Mouse (Mus musculus): ENCODE measurements at regions not wholly inside any gene's neighbourhood (a gene's known extent, or its start where the extent isn't known, plus 50 kb on each side); places are given as distances from the start of the nearest gene placed in this dataset.

DNA sequence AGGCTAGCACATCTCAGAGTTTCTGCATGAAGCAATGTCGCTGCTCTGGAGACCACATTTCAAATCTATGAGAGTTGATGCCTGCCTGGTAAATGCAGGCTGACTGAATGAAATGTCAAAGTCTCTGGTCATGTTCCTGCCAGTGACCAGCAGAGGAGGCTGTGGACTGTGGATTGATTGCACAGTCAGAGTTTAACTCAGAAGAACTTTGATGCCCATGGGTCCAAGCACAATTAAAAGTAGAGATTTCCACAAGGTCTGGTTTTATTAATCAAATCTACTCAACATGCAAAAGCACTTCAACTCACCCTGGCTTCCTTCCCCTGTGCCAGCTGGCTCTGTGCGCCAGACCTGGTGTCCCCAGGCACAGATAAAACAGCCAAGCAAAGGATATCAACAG, 81.3 kb downstream of the Hsd17b3 start:
- Histone ChIP-seq H3K4me1 (ENCODE audit: control insufficient read depth, insufficient read depth, insufficient read length, low read length) (peaks cover 2% of the 10 kb centered on the region; the same call in 1 of the 2 replicates), H3K4me3 (ENCODE audit: insufficient read depth, low read depth, low read length) (no peak overlapping the region)

GRCm38 (mm10) chr13:64002945-64003459, 86.0 kb downstream of the Hsd17b3 start:
- Histone ChIP-seq H3K4me1 (ENCODE audit: control insufficient read depth, insufficient read depth, insufficient read length, low read length) (peaks cover 2% of the 10 kb centered on the region; the same call in 1 of the 2 replicates), H3K4me3 (ENCODE audit: insufficient read depth, low read depth, low read length) (no peak overlapping the region)

More for the DNA sequence above, 81.3 kb downstream of the Hsd17b3 start:
- H3K27ac ChIP-seq (replicated peaks; ENCODE audit: low read depth, low read length), result no peak overlapping the region

GRCm38 (mm10) chr13:64000303-64000702, 88.7 kb downstream of the Hsd17b3 start:
- no peaks in the 10 kb centered on the region for H3K4me1 ChIP-seq (ENCODE audit: control insufficient read depth, insufficient read depth, insufficient read length, low read length)
- no peak overlapping the region for H3K27ac ChIP-seq (replicated peaks; ENCODE audit: low read depth, low read length)
- no peak overlapping the region for H3K4me3 ChIP-seq (ENCODE audit: insufficient read depth, low read depth, low read length)

More at GRCm38 (mm10) chr13:64002945-64003459, 86.0 kb downstream of the Hsd17b3 start:
- H3K27ac ChIP-seq (replicated peaks; ENCODE audit: low read depth, low read length), result no peak overlapping the region

DNA sequence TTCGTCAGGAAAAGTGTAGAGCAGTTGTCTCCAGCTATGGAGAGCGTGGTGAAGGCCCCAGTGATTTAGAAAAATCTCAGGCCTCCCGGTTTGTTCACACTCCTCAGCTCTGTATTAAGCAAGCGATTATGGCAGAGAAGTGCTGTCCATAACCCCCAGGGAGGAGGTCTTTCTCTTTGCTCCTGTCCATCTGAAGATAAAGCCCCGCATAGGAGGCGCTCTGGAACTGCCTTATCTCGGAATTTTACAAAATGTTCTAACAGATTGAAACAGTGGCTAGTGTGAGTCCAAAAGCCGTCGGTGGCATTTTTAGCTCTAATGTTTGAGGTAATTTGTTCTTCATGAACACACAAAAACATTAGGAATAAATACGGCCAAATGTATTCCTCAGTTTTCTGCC, 90.4 kb downstream of the Hsd17b3 start:
- Histone ChIP-seq H3K27ac (replicated peaks; ENCODE audit: low read depth, low read length) (no peak overlapping the region), H3K4me1 (ENCODE audit: control insufficient read depth, insufficient read depth, insufficient read length, low read length) (no peaks in the 10 kb centered on the region)

DNA sequence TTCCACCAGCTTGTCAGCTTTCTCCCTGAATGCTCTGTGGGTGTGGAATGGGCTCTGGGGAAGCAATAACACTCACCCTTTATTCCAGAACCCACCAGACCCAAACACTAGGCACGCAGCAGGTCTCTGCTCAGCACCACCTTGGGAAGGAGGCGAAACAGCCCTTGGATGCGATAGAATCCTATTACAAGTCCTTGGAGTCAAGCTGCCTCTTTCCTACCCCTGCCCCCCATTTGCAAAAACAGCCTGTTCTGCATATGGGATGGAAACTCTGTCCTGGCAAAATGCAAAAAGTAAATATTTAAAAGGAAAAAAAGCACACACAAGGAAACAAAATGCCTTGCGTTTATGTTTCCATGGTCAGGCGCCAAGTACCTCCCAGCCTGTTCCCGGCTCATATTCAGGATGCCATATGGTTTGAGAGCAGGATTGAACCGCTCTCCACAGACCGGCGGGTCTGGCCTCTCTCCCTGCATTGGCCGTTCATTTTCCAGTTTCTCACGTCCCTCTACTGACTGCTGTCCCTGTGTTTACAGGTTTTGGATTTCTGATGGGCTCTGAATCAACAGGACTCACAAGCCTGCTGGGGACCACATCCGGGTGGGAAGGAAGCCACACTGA, 95.1 kb downstream of the Hsd17b3 start:
- Histone ChIP-seq H3K4me3 (ENCODE audit: insufficient read depth, low read depth, low read length) (no peak overlapping the region), H3K27ac (replicated peaks; ENCODE audit: low read depth, low read length) (no peak overlapping the region), H3K4me1 (ENCODE audit: control insufficient read depth, insufficient read depth, insufficient read length, low read length) (no peaks in the 10 kb centered on the region)

More for the DNA sequence above, 90.4 kb downstream of the Hsd17b3 start:
- no peak overlapping the region for H3K4me3 ChIP-seq (ENCODE audit: insufficient read depth, low read depth, low read length)

DNA sequence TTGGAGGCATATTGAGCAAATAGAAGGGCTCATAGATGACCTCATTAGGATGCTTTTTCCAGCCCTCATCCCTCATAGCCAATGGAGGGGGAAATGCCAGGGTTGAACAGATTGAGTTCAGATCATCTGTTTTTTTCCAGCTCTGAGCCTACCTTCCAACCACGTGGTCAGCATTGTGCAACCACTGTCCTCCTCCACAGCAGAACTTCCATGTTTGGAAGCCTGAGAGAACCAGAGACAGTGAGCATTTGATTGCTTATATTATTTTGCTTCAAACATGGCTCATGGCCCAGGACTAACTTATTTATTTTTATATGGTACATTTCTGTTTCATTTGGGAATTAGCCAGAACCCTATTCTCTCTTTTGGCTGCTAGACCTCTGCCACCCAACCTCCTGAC, 96.0 kb downstream of the Hsd17b3 start:
- Histone ChIP-seq H3K27ac (replicated peaks; ENCODE audit: low read depth, low read length) (no peak overlapping the region), H3K4me3 (ENCODE audit: insufficient read depth, low read depth, low read length) (no peak overlapping the region), H3K4me1 (ENCODE audit: control insufficient read depth, insufficient read depth, insufficient read length, low read length) (peaks cover 3% of the 10 kb centered on the region; the same call in 1 of the 2 replicates)

DNA sequence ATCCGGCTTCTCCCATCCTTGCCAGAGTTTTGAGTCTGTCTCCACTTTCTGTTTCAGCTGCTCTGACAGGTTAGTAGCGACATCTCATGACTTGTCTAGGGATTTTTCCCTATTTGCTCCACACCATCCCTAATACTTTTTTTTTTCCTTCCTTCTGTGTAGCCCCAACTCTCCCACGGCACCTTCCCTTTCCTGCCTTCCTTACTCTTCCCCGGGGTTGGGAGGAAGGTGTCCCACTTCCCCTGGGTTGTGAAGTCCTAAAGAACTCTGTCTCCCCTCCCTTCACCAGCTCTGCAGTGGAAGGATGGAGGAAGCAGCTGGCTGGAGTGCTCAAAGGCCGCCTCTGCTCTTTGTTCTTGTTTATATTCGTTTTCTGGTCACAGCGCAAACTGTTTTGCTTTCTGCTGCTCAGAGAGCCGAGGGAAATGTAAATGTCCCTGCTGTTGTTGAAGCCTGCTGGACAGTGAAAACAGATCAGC, 98.5 kb downstream of the Hsd17b3 start:
- Histone ChIP-seq H3K4me1 (ENCODE audit: control insufficient read depth, insufficient read depth, insufficient read length, low read length) (peaks cover 13% of the 10 kb centered on the region; the same call in 1 of the 2 replicates), H3K4me3 (ENCODE audit: insufficient read depth, low read depth, low read length) (no peak overlapping the region), H3K27ac (replicated peaks; ENCODE audit: low read depth, low read length) (no peak overlapping the region; the same call in 1 of the 2 replicates)

DNA sequence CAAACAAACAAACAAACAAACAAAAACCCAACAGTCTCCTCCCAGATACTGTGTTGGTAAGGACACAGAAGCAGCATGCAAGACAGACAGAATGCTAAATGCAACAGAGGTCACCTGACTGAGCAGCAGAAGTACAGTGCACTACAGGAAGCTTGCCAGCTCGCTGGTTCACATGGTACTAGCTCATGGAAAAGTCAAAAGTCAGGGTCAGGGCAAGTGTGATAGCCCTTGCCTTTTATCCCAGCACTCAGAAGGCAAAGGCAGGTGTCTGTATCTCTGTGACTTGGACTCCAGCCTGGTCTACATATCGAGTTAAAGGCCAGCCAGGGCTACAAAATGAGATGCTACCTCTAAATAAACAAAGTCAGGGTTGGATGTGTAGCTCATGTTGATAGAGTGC, 99.3 kb downstream of the Hsd17b3 start:
- no peak overlapping the region for H3K4me3 ChIP-seq (ENCODE audit: insufficient read depth, low read depth, low read length)
- no peak overlapping the region for H3K27ac ChIP-seq (replicated peaks; ENCODE audit: low read depth, low read length)
- H3K4me1 ChIP-seq (ENCODE audit: control insufficient read depth, insufficient read depth, insufficient read length, low read length), result peaks cover 13% of the 10 kb centered on the region; the same call in 1 of the 2 replicates

DNA sequence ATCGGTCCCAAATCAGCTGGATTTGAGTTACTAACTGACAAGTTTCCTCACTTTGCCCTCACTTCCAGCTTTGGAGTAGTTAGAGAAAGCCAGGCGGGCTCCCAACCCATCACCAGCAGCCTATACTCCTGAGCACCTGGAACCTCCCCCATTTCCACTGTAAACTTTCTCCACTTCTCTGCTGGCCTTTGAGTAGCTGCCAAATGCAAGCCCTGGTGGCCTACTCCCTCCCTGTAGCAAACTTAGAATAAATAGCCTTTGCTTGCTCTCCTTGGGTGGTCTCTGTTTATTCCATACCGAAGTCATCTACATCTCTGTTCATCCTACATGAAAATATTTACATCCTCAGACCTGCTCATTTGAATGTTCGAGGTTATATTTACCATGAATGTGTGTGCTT, 100.8 kb downstream of the Hsd17b3 start:
- peak overlapping the region; percentile 69 for H3K27ac ChIP-seq (replicated peaks; ENCODE audit: low read depth, low read length)
- H3K4me3 ChIP-seq (ENCODE audit: insufficient read depth, low read depth, low read length), result no peak overlapping the region

GRCm38 (mm10) chr13:63986681-63987080, 102.3 kb downstream of the Hsd17b3 start:
- Histone ChIP-seq H3K27ac (replicated peaks; ENCODE audit: low read depth, low read length) (peak overlapping the region; percentile 84), H3K4me1 (ENCODE audit: control insufficient read depth, insufficient read depth, insufficient read length, low read length) (peaks cover 15% of the 10 kb centered on the region; the same call in 1 of the 2 replicates), H3K4me3 (ENCODE audit: insufficient read depth, low read depth, low read length) (no peak overlapping the region)

More for the DNA sequence above, 100.8 kb downstream of the Hsd17b3 start:
- peaks cover 15% of the 10 kb centered on the region; the same call in 1 of the 2 replicates for H3K4me1 ChIP-seq (ENCODE audit: control insufficient read depth, insufficient read depth, insufficient read length, low read length)

GRCm38 (mm10) chr13:63985590-63985989, 103.4 kb downstream of the Hsd17b3 start:
- Histone ChIP-seq H3K4me1 (ENCODE audit: control insufficient read depth, insufficient read depth, insufficient read length, low read length) (peaks cover 19% of the 10 kb centered on the region; the same call in 1 of the 2 replicates), H3K4me3 (ENCODE audit: insufficient read depth, low read depth, low read length) (no peak overlapping the region), H3K27ac (replicated peaks; ENCODE audit: low read depth, low read length) (peak overlapping the region; percentile 60)

DNA sequence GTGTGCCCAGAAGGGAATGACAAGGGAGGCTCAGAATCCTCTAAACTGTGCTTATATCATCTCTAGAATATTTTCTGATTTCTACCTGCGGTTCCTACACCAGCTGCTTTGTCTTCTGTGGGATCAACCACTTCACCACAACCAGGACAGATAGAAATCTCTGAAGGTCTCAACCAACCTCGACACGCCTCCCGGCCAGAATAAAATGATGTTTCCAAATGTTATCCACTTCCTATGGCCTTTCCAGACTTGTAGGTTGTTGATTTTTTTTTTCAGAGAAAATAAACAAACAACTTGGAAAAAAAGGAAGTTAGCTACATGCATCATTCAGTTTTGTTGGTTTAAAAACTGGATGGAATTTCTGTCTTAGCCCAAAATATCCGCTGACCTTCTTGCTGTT, 103.9 kb downstream of the Hsd17b3 start:
- H3K4me1 ChIP-seq (ENCODE audit: control insufficient read depth, insufficient read depth, insufficient read length, low read length), result peaks cover 21% of the 10 kb centered on the region; the same call in 1 of the 2 replicates
- peak overlapping the region; percentile 60 for H3K27ac ChIP-seq (replicated peaks; ENCODE audit: low read depth, low read length)
- H3K4me3 ChIP-seq (ENCODE audit: insufficient read depth, low read depth, low read length), result no peak overlapping the region

GRCm38 (mm10) chr13:63980012-63980691, 108.9 kb downstream of the Hsd17b3 start:
- Histone ChIP-seq H3K4me1 (ENCODE audit: control insufficient read depth, insufficient read depth, insufficient read length, low read length) (peaks cover 8% of the 10 kb centered on the region; the same call in 1 of the 2 replicates), H3K27ac (replicated peaks; ENCODE audit: low read depth, low read length) (no peak overlapping the region), H3K4me3 (ENCODE audit: insufficient read depth, low read depth, low read length) (no peak overlapping the region)

GRCm38 (mm10) chr13:63979581-63979980, 109.4 kb downstream of the Hsd17b3 start:
- Histone ChIP-seq H3K27ac (replicated peaks; ENCODE audit: low read depth, low read length) (no peak overlapping the region), H3K4me3 (ENCODE audit: insufficient read depth, low read depth, low read length) (no peak overlapping the region)

GRCm38 (mm10) chr13:63969907-63970306, 119.1 kb downstream of the Hsd17b3 start:
- H3K4me1 ChIP-seq (ENCODE audit: control insufficient read depth, insufficient read depth, insufficient read length, low read length), result no peaks in the 10 kb centered on the region
- no peak overlapping the region for H3K27ac ChIP-seq (replicated peaks; ENCODE audit: low read depth, low read length)
- no peak overlapping the region for H3K4me3 ChIP-seq (ENCODE audit: insufficient read depth, low read depth, low read length)

More at GRCm38 (mm10) chr13:63979581-63979980, 109.4 kb downstream of the Hsd17b3 start:
- peaks cover 8% of the 10 kb centered on the region; the same call in 1 of the 2 replicates for H3K4me1 ChIP-seq (ENCODE audit: control insufficient read depth, insufficient read depth, insufficient read length, low read length)
